Mouse (Mus musculus) spleen, adult 10 weeks (tissue): ENCODE measurements around the gene Ralgds. TPM values are rescaled to one million over a fixed set of nuclear protein-coding genes. Genes with fewer than 3 reads are reported as not detected.

Experiments
- polyA plus RNA-seq: library from polyadenylated mRNA; stranded (reverse); fragments of 350-450 nt; fragmentation: Illumina TruSeq; extraction: RNeasy Lipid Tissue Mini Kit (QIAGEN cat#74804); gene quantifications from one replicate; pipeline ENCODE4 v1.2.3, GENCODE M21; 2015; ENCODE audit warnings: low replicate concordance; ENCODE audit not compliant: insufficient read depth

Gene Ralgds
- polyA plus RNA-seq: 31.5 TPM

DNA sequence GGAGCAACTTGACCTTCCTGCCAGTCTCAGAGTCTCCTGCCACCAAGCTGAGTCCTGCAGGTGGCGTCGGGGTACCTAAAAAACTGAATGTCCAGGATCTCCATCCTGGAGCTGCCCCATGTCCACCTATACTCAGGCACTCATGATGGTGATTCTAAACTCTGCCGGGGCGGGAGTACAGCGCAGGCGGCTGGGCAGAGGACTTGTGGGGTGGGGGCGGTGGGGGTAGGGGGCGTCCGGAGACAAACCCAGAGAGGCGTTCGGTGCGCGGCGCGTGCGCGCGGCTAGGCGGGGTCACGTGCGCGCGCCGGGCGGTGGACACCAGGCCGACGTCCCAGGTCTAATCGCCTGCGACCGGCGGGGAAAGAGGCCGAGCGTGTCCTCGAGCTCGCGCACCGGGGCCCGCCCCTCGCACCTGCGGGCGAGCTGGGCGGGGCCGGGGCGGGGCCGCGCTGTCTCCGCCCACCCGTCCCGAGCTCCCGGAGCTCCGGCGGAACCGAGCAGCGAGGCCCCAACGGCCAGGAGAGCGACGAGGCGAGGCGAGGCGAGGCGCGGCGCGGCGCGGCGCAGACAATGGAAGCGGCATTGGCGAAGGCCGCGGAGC is at the start of gene Ralgds:
Gene Ralgds, plus strand, starts transcription at position 328 of the 604 bp plus-strand sequence.

DNA sequence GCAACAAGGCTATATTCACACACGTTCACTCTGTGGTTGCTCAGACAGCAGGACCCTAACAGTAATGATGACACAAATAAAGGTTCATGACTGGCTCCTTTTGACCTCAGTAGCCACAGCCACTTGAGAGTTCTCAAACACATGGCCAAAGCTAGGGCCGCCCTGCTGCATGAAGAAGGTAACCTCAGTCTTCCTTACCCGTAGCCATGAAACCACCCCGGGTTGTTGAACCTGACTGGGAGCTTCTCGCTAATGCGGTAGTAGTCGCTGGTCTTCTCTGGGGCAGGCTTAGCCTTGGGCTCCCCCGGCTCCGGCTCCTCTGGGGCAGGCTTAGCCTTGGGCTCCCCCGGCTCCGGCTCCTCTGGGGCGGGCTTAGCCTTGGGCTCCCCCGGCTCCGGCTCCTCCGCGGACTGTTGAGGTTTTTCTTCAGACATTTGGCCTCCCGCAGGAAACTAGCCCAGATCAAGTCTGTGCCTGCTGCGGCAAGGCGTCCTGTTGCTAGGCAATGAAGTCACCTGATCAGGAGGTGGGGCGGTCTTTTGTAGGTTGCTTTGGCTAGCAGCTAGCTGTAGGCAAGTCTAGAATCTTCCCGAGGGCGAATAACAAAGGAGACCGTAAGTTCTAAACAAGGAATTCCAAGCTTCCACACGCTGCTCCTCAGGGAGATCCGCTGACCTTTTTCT is 46.9 kb upstream of the Ralgds start, which contains the start of gene 1700007K13Rik:
Gene 1700007K13Rik, minus strand, starts transcription at position 497 of the 683 bp plus-strand sequence.

DNA sequence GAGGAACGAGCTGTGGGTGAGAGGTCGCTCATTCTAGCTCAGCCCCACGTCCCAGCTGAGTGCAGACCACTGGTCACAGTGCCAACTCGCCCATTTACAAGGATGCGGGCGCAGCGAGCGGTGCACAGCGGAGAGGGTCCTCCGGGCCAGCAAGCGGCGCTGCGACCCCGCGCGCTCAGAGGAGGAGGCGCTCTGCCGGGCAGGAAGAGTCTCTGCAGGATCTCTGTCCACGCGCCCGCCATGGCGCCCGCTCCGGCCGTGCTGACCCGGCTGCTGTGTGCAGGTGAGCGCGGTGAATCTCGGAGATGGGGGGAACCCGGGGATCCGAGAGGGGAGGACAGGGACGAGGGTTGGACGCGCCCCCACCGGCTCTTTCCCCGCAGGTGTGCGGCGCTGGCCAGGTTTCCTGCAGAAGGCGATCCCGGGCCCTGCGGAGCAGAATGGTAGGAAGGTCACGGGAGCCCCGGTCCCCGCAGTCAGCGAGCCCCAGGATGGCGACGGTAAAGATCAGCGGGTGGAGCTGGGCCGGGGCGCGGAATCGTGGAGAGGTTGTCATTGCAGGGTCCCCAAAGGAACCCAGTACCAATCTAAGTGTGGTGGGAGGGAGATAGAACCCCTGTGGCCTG is 45.0 kb upstream of the Ralgds start, which contains the start of gene Mrps2:
Gene Mrps2, plus strand, starts transcription at position 207 of the 626 bp plus-strand sequence.

DNA sequence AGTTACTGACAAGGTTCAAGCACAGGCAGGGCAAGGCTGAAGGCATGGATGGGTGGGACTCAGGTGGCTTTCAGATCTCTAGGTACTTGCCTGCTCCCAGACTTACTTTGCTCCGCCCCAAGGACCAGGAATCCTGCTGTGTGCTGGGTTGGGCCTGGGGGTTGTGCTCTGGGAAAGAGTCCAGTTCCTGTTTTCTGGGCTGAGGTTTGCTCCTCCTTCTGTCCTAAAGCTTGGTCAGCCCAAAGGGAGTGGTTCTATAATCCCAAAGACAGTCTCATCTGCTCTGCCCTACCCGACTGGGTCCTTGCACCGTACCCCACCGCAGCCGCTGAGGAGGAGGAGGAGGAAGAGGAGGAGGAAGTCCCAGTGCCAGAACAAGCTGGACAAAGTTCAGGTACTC is 16.3 kb upstream of the Ralgds start, which contains the start of gene Gbgt1:
Gene Gbgt1, plus strand, starts transcription at position 221 of the 400 bp plus-strand sequence.

DNA sequence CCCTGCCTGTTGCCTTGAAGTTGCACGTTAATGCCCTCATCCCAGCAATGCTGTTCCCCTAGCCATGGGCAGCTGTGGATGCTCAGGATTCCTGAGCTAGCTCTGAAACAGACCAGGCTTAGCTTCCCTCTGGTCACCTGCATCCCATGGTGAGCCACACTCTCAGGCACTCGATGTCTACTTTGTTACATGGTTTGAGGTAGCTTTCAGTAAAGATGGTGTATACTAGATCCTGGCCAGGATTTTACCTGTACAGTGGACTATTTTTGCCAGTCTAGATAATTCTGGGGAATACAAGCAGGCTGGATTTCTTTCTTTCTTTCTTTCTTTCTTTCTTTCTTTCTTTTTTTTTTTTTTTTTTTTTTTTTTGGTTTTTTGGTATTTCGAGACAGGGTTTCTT is 7.1 kb upstream of the Ralgds start, which contains the start of gene Gm10134:
Gene Gm10134, plus strand, starts transcription at position 301 of the 400 bp plus-strand sequence.

DNA sequence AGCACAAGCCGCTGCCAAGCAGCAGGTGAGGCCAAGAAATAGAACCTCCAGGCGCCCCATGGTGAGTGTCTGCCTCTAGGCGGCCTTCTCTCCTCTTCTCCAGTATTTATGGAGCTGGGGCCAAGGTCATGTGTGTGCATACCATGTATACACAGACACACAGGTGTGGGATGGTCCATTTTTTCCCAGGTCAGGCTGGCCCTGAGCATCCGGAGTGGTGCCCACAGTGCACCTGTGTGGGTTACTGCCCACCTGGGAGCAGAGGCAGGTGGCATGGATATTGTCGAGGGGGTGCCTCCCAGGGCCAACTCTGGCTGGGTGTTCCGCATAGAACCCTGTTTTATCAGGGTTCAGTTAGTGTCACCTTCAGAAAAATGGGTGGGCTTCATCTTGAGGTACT is 50.4 kb downstream of the Ralgds start, which contains the start of gene Cel:
Gene Cel, minus strand, starts transcription at position 101 of the 400 bp plus-strand sequence.

DNA sequence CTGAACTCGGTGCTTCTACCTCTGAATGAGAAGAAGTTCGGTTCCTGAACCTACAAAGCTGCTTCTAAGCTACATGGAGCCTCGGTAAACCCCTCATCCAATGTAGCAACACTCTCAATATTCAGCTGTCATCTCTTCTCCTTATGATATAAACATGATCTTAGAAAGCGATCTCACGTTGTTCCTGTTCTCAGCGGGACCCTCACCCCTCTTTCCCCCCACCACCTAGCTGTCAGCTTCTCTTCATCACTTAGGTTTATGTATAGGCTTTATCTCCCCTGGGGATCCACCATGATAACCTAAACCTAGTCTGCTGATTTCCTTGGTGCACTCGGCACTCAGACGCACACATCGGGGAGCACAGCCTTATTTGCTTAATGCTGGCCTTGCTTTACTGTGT is 70.7 kb downstream of the Ralgds start, which contains the start of gene Gtf3c5:
Gene Gtf3c5, minus strand, starts transcription at position 101 of the 400 bp plus-strand sequence.

Other genes with a start within 250 kb of the Ralgds start
- gene Ppp1r26, start 66.3 kb upstream of the Ralgds start, polyA plus RNA-seq: 0.51 TPM
- gene 1700007K13Rik, start 46.8 kb upstream of the Ralgds start, polyA plus RNA-seq: not detected
- gene Mrps2, start 45.1 kb upstream of the Ralgds start, polyA plus RNA-seq: 26.5 TPM
- 2.6 TPM for gene Gbgt1, start 16.2 kb upstream of the Ralgds start, polyA plus RNA-seq
- 6.0 TPM for gene Gm10134, start 7.0 kb upstream of the Ralgds start, polyA plus RNA-seq
- 2.2 TPM for gene Cel, start 50.3 kb downstream of the Ralgds start, polyA plus RNA-seq
- gene Gtf3c5, start 70.6 kb downstream of the Ralgds start, polyA plus RNA-seq: 14.2 TPM
- gene Gfi1b, start 108.9 kb downstream of the Ralgds start, polyA plus RNA-seq: 1.8 TPM
- 22.5 TPM for gene Tsc1, start 128.1 kb downstream of the Ralgds start, polyA plus RNA-seq
- 1.1 TPM for gene Spaca9, start 186.6 kb downstream of the Ralgds start, polyA plus RNA-seq
- gene Ak8, start 187.0 kb downstream of the Ralgds start, polyA plus RNA-seq: 0.77 TPM